Mouse (Mus musculus): Measurements from ENCODE around the gene Cyp4f13. TPM values are rescaled to one million over a fixed set of nuclear protein-coding genes. Genes with fewer than 3 reads are reported as not detected.

Gene Cyp4f13
- 29.6 and 36.0 TPM in 2 replicates for total RNA-seq (2017)

DNA sequence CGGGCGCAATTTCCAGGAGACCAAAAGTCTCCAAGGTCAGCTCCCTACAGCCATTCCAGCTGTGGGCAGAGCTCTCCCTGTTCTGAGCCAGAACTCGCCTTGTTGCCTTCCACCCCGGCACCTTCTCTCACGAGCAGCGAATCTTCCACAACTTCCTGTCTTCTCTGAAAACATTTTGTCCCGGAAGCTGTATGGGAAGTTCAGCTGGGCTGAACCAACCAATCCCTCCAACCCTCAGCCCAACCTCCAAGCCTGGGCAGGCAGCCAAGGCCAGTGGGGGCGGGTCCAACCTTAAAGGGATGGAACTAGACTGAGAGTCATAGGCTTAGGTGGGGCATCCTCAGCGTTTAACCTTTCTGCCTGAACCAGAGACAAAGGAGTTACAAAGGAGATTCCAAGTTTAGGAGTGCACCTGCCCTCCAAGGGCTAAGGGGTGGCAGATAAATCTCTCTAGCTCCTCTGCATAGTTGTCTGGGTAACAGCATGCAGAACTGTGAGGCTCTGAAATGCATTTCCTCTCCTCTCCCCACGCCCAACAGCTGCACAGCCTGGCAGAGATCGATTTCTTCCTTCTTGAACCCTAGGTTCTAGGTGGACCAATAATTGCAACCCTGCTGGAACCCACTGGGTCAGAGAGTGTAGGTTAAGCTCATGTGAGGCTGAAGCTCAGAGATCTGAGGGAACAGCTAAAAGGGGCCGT lies at the start of gene Cyp4f13:
Cyp4f13 (minus strand) TSS at position 188 of the 700 bp plus-strand sequence.
- ATAC-seq (ENCODE audit: extremely low read depth, insufficient number of reproducible peaks, low FRiP score, poor library complexity, severe bottlenecking): peak; percentile 91

DNA sequence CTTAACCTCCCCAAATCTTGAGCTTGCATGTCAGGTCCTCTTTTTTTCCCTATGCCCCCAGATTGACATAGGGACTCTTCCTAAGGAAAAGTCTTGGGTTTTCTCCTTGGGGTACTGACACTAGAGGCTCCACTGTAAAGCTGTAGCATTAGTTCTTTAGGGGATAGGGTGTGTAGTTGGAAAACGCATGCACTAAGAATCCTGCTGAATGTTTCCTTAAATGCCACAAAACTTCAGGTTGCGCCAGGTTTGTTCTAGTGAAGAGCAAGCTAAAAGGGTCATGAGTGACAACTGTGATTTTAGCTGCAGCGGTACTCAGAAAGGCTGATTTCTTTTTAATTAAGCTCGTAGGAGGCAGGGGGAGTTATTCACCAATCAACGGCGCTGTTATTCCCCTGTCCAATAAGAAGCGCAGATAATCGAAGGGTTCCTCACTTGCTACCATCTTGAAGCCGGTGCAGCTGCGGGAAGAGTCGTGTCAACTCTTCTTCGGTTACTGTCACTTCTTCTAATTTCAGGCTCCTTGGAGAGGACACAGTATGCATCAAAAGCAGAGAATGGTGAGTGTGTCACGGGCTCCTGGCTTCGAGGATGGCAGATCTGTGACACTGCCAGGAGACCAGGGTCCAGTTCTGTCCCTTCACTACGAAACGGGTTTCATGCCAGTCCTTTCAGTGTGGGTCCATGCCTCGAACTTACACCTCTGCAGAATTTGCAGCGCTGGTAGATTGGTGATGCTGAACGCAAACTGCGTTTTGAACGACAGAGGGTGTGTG lies 45.7 kb upstream of the Cyp4f13 start, which contains the start of gene Zfp952:
Zfp952 (plus strand) TSS at position 431 of the 776 bp plus-strand sequence.
- peak; percentile 98 for ATAC-seq (ENCODE audit: extremely low read depth, insufficient number of reproducible peaks, low FRiP score, poor library complexity, severe bottlenecking)

DNA sequence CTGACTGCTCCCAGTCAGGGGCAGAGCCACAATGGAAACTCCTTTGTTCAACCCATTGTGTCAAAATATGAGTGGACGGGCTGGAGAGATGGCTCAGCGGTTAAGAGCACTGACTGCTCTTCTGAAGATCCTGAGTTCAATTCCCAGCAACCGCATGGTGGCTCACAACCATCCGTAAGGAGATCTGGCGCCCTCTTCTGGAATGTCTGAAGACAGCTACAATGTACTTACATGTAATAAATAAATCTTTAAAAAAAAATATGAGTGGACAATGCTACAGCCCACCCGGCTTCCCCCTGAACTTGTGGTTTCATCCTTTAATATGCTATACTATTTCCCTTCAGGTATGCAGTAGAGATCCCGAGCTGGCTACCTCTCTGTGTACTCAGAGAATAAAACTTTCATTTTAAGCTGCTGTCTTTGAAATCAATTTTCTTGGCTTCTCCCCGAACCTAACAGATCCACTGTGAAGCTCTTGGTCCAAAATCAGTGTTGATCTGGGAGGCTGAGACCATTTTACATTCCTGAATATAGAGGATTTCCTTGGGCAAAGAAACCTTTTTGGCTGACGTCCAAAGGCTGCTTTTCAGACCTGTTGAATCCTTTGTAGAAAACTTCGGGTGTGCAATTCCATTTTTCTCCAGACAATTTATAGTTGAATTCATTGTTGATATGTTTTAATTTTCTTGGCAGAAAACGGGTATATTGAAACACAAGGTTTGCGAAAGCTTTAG lies 44.9 kb upstream of the Cyp4f13 start:
- no peak for ATAC-seq (ENCODE audit: extremely low read depth, insufficient number of reproducible peaks, low FRiP score, poor library complexity, severe bottlenecking)

DNA sequence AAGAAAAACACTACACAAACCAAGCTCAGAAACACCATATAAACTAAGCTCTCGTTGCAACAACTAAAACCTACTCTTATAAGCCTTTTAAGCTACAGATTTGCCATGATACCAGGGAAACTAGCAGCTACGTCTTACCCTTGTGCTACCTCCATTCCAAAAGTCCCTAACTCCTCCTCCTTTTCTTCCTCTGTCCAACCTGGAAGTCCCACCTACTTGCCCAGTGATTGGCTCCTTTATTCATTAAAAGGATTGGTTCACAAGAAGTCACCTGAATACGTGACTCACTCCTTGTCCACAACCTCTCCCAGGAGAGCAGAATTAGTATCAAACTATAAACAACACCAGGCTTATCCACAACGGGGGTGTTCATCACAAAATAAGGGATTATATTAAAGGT lies 39.1 kb upstream of the Cyp4f13 start:
- ATAC-seq (ENCODE audit: extremely low read depth, insufficient number of reproducible peaks, low FRiP score, poor library complexity, severe bottlenecking): no peak

DNA sequence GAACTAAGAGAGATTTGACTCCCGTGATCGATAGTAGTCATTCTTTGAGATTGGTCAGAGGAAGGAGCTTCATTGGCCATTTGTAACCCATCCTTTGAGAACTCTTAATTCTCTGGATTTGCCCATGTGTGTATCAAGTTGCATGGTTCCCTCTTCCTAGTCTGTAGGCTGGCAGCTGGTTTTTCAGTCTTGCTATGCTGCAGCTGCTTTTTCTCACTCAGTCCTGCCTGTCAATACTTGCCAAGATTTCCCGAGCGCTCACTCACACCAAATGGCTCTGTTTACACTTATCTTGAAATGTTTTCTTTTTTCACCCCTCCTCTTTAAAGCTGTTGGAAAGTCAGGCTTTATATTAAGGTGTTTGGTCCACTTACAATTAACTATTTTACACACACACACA lies 34.2 kb upstream of the Cyp4f13 start:
- ATAC-seq (ENCODE audit: extremely low read depth, insufficient number of reproducible peaks, low FRiP score, poor library complexity, severe bottlenecking): no peak

DNA sequence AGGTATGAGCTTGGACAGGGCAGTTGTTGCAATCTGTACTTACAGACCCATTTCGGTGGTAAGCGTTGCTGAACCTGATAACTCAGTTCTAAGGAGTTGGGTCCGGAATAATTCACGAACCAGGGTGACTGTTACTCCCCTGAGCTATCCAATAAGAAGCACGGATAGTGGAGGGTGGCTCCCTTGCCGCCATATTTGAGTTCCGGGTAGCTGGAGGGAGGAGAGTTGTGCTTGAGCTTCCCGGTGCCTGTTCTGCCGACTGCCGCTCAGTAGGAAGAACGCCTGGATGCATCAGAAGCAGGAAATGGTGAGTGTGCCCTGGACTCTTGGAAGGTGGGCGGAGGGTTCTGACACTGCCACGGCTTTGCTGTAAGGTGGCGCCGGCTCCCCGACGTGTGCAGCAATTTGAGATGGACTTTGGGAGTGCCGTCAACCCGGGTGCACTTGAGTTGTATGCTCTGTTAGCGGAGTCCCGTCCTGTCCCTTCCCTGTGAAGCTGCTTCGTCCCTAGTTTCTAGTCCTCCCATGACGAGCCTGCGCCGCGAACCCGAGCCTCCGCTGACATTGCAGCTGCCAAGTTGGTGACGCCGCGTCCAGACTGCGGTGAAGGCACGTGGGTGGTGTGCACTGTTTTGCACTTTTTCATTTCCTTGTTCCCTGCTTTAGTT lies 18.6 kb upstream of the Cyp4f13 start, which contains the start of gene Zfp472:
Zfp472 (plus strand) TSS at position 192 of the 668 bp plus-strand sequence.
- ATAC-seq (ENCODE audit: extremely low read depth, insufficient number of reproducible peaks, low FRiP score, poor library complexity, severe bottlenecking): peak; percentile 98

DNA sequence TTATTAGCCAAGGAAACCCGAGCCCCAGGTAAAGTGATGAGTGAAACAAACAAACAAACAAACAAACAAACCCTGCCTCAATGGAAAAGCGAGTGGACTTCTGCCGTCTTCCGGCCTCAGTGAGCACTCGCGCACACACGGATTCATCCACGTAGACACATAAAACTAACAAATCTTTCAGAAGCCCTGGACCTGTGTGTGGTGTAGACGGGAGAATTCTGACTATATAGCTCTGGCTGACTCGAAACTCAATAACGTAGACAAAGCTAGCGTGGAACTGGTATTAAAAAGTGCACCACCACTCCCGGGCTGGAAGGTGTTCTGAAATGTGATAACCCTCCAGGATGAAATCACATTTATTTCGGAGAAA lies 18.0 kb upstream of the Cyp4f13 start:
- no peak for ATAC-seq (ENCODE audit: extremely low read depth, insufficient number of reproducible peaks, low FRiP score, poor library complexity, severe bottlenecking)

DNA sequence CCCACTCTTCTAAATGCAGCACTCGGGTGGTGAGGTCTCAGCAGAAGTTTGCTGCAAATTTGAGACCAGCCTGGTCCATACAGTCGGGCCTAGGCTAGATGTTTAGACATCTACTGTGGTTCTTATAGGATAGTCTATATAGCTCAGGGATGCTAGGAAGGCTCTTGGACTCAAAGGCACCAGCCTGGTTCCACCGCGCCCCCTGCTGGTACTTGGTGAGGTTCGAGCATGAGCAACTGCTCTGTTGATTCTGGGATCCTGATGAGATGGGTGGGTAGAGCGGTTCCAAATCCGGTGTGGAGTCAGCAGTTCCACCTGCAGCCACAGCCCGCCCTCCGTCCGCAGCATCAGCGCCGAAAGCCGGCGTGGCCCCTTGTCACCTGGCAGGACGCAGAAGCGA lies 4.2 kb upstream of the Cyp4f13 start:
- ATAC-seq (ENCODE audit: extremely low read depth, insufficient number of reproducible peaks, low FRiP score, poor library complexity, severe bottlenecking): peak; percentile 57; the same call in 1 of the 2 replicates

DNA sequence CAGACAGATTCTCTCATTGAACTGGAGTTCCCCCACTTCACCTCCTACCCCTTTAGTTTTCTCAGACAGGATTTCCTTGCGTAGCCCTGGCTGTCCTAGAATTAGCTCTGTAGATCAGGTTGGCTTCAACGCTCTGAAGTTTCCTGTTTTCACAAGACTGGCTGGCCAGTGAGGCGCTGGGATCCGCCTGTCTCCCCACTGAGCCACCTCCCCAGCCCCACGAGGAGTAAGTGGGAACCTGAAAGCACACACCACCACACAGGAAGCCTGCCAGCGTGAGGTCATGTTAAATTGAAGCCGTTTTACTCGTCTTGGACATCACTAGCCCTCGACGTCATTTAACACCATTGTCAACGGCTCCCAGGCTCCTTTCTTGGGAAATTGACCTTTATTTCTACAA lies 3.8 kb upstream of the Cyp4f13 start:
- no peak for ATAC-seq (ENCODE audit: extremely low read depth, insufficient number of reproducible peaks, low FRiP score, poor library complexity, severe bottlenecking)

DNA sequence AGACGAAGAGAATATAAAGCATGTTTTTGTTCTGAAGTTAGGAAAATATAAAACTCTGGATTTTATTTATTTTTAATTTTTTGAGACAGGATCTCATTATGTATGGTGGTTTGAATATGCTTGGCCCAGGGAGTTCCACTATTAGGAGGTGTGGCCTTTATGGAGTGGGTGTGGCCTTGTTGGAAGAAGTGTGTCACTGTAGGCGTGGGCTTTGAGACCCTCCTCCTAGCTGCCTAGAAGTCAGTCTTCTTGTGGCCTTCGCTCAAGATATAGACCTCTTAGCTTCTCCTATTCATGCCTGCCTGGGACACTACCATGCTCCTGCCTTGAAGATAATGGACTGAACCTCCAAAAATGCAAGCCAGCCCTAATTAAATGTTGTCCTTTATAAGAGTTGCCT lies 2.9 kb upstream of the Cyp4f13 start:
- no peak for ATAC-seq (ENCODE audit: extremely low read depth, insufficient number of reproducible peaks, low FRiP score, poor library complexity, severe bottlenecking)

DNA sequence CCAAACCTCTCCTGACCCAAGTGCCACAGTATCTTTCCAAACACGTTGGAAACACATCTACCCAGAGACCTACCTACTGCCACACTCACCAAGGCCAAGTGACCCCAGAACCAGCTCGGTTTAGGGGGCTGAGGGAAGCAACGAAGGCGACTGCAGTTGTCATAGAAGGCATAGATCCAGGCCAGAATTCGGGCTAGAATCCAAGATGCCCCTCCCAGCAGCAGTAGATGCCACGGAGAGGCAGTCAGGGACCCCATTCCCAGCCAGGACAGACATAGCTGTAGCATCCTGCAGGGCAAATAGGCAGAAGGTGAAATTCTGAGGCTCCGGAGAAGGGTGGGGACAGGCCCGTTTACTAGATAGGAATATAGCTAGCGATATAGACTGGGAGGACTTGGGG lies 486 bp downstream of the Cyp4f13 start:
- no peak for ATAC-seq (ENCODE audit: extremely low read depth, insufficient number of reproducible peaks, low FRiP score, poor library complexity, severe bottlenecking)

DNA sequence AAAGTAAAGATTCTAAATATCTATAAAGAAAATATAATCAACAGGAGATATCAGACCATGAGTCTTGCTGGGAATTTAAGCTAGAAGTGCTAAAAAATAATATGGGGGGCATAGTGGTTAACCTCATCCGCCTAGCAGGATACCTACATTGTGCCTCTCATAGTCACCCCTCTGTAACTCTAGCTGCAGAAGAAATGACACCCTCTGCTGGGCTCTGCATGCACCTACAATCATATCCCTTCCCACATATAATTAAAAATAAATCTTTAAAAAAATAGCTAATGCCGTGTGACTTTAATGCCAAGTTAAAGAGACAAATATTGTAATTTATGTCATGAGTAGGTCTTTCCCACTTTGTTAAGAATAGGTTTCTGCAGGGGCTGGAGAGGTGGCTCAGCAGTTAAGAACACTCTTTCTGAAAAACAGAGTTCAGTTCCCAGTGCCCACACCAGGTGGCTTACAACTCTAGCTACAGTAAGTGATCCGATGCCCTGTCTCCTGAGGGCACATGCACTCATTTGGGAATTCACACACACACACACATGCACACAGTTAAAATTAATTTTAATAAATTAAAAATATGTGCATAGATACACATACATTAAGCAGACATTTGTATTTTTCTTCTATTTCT lies 2.7 kb downstream of the Cyp4f13 start:
- ATAC-seq (ENCODE audit: extremely low read depth, insufficient number of reproducible peaks, low FRiP score, poor library complexity, severe bottlenecking): no peak

DNA sequence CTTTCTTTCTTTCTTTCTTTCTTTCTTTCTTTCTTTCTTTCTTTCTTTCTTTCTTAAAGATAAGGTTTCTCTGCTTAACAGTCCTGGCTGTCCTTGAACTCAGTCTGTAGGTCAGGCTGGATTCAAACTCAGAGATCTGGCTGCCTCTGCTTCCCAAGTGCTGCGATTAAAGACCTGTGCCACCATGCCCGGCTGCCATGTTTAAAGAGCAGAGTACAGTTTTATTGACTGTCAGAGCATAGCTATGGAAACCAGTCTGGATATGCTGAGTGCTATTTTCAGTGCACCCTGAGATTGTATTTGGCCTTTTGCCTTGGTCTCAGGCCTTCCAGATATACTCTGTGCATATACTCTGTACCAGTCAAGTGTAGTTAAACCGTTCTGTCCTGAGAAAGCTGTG lies 3.5 kb downstream of the Cyp4f13 start:
- ATAC-seq (ENCODE audit: extremely low read depth, insufficient number of reproducible peaks, low FRiP score, poor library complexity, severe bottlenecking): no peak

DNA sequence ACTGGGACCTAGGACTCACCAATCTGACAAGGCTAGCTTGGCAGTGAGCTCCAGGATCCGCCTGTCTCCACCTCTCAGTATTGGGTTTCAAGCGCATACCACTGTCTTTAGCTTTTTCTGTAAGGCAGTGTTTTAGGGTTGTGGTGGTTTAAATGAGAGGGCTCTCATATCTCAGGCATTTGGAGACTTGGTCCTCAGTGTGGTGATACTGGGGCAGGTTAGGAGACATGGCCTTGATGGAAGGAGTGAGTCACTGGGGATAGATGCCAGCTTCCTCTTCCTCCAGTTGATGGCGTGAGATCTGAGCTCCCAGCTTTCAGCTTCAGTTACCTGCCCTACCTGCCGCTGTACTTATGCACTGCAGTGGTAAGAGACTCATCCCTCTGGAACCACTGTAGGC lies 7.4 kb downstream of the Cyp4f13 start:
- ATAC-seq (ENCODE audit: extremely low read depth, insufficient number of reproducible peaks, low FRiP score, poor library complexity, severe bottlenecking): no peak

DNA sequence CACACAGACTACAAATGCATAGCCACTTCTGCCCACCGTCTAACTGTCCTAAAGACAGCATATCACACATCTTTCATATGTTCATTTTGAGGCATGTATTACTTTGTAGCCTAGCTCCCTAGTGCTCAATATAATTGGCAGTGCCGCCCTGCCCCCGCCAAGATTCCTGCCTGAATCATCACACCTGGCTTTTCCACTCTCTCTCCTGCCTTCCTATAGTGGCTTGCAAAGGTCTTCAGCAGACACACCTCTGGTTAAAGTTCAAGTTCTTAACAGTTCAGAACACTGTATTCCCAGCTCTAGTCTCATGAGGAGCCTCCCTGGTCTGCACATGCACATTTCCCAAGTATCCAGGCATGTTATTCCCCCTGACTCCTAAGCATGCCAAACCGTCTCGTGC lies 19.4 kb downstream of the Cyp4f13 start:
- ATAC-seq (ENCODE audit: extremely low read depth, insufficient number of reproducible peaks, low FRiP score, poor library complexity, severe bottlenecking): no peak

DNA sequence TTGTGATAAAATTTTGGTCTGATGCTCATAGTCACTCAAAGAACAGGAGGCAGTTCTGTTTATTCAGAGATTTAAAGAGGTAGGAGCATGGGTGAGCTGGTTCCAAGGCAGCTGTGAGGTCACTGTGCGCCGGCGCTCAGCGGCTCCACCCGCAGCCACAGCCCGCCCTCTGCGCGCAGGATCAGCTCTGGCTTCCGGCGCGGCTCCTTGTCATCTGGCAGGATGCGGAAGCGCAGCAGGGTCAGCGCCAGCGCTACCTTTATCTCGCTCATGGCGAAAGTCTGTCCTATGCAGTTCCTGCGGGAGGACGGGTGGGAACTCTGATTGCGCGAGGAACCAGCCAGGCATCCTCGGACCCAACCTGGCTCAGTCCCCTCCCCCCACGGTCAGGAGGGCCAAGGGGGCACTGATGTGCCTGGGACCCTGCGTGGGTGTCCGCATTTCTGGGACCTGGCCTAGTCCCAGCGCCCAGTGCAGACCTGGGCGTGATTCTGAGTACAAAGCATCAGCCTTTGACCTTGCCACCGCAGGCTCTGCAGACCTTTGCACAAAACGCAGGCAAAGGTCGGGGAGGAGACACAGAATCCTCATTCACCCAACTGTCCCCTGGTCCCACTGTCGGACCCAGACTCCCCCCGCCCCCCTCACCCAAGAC lies 22.4 kb downstream of the Cyp4f13 start:
- peak; percentile 76 for ATAC-seq (ENCODE audit: extremely low read depth, insufficient number of reproducible peaks, low FRiP score, poor library complexity, severe bottlenecking)

DNA sequence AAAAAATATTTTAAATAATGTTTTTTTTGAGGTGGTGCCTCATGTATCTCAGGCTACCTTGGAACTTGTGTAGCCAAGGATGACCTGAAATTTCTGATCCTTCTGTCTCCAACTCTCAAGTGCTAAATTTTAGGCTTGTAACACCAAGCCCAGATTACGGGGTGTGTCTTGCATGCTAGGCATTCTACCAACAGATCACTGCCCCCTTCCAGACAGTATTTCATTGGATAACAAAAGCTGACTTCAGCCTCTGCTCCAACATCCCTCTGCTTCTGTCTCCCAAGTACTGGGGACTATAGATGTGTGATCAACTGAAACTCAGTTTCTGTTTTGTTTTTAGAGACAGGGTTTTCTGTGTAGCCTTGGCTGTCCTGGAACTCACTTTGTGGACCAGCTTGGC lies 23.5 kb downstream of the Cyp4f13 start:
- ATAC-seq (ENCODE audit: extremely low read depth, insufficient number of reproducible peaks, low FRiP score, poor library complexity, severe bottlenecking): no peak

DNA sequence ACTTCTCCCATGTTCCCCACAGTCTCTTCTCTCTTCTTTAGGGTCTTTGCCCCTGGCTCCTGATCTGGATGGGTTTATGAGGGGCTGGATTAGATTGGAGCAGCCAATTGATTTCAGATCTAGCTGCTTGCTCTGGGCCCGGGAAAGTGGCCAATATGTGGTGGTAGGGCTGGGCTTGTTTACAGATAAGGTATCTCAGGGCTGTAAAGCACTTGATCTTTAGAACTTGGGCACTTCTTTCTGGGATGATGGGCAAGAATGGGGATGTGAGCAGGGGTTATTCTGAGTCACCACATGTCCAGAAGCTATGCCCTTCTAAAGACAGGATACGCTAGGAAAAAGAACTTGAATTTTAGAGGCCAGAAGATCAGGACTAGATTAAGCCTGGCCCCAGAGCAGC lies 28.1 kb downstream of the Cyp4f13 start:
- ATAC-seq (ENCODE audit: extremely low read depth, insufficient number of reproducible peaks, low FRiP score, poor library complexity, severe bottlenecking): no peak

Measured in neutrophil, adult 5-6 weeks (primary cell).